Mouse (Mus musculus) heart, adult 18-20 months (tissue): Measurements from ENCODE around the gene Arfgef3. TPM values are rescaled to one million over a fixed set of nuclear protein-coding genes. Genes with fewer than 3 reads are reported as not detected.
A peak's percentile ranks its signal among the peaks of the same experiment; 100 is the strongest.
"Not testable (repeated sequence)": the region's sequence is repeated elsewhere in the genome, so short reads cannot be mapped to it uniquely, and the experiment has no call there.

ENCODE experiments used
- DNase-seq, 2 experiments: peaks; one replicate each; pipeline ENCODE4 v3.0.0; 2021 to 2022; ENCODE audit warnings: mixed read lengths in 1 of 2
- total RNA-seq, 2 experiments: library from RNA; stranded (reverse); gene quantifications; 2 replicates each; pipeline ENCODE4 v1.2.3; 2021

Gene Arfgef3
- total RNA-seq, 2 experiments from 2014 or later, result 0.15 to 0.36 TPM

DNA sequence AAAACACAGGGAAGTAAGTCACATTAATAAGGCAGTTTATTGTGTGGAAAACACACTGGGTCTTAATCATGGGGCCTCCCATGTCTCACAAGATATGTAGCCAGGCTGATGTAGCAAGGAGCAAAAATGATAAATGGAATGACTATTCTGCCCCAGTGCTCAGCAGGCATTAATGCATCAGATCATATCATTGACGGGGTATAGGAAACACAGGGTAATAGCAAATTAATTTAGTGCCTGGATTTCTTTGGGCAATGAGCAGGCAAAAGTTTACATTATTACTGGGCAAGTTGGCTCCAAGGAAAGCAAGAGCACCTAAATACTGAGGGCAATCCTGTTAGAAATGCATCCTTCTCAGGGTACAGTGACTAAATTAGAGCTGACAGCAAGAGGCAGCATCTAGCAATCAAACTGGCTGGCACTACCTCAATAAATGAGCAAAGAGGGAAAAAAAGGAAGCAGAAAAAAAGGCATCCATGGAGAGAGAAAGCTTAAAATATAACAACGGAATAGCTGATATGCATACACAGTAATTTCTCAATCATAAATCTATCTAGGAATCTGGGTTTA, 62.3 kb downstream of the Arfgef3 start:
- no peak for DNase-seq

DNA sequence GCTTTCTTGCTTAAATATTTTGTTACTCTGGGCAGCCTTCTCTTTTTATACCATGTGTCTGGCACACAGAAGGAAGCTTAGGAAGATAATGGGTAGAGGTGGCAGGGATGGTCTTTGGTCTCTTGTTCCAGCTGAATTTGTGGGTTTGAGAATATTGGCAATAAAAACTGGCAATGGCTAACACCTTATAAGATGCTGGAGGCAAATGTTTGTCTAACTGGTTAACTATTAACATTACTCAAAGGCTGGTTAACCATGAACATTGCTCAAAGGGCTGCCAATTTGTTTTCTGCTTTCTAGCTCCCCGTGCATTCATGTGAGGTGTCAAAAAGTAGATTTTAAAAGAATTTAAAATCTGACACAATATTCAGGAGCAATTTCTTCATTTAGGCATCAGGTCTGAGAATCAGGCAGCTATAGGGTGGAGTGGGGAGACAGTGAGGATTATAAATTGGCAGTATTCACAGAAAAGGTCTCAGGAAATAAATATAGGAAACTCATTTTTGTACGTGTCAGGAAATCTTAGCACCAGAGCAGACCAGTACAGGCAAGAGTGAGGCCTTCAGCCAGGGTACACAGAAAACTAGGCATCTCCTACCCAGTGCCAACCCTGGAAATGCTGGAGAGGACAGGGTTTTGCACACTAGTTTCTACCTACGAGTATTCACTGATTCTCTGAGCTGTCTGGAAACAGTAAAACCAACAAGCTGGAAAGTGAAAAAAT, 62.9 kb downstream of the Arfgef3 start:
- no peak for DNase-seq

- no peak for DNase-seq
Observed at GRCm38 (mm10) chr10:18678836-18679235, 64.9 kb downstream of the Arfgef3 start.

GRCm38 (mm10) chr10:18664794-18665193, 79.0 kb downstream of the Arfgef3 start:
- DNase-seq, result no peak

GRCm38 (mm10) chr10:18664016-18664415, 79.7 kb downstream of the Arfgef3 start:
- DNase-seq, result no peak

DNA sequence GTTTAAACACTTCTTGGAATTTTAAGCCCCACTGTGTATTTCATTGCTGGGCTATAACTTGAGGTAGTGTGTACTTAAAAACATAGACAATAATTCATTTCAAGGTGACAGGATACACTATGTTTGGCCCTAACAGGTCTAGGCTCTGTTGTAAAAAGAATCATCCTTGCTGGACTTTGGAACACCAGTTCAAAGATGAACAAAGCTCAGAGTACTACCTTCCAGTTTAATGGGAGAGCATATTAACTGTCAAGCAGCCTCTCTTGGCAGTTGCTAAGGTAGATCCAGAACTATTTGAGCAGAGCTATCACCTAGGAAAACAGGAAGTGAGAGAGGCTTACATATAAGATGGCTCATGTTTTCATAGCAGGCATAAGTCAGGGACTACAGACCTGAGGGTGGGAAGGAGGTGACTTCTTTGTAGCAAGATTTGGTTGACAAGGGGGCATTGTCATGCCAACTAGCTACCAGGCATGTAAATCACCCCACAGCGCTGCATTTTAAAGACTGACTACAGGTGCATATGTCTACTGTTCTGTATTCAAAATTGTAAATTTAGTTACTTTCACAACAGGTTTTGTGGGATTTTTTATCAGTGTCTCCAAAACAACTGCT, 82.0 kb downstream of the Arfgef3 start:
- no peak for DNase-seq

DNA sequence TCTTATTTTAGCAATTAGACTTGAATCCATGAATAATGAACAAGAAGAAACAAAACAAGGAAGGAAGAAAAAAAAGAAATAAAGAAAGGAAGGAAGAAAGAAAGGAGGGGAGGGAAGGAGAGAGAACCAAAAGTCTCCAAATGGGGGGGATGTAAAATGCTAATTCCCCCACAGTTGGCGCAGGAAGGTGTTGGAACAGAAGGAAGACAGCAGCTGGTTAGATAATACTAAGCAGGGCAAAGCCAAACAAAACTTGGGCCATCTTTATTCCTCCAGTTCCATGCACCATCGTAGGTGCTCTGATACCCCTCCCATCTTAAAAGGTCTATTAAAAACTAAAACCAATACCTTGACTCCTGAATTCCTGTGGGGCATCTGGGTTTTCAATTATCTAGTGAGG, 82.8 kb downstream of the Arfgef3 start:
- no peak for DNase-seq

DNA sequence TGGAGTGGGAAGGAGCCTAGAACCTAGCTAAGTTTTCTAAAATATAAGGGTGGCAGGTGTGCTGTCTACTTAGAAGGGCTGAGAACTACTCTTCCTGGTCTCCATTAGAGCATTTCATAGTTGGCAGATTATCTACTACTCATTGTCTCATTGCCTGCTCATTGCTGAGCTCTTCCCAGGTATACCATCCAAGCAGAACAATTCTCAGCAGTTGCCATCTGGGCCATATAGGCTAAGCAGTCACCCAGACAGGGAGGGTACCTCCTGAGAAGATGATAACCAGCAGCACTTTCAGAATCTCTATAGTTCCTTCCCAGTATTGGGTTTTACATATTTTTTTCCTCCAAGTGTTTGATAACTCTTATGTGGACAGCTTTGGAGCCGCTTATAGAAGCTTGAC, 86.2 kb downstream of the Arfgef3 start:
- DNase-seq, result no peak

- no peak for DNase-seq
Observed at GRCm38 (mm10) chr10:18647069-18647468, 96.7 kb downstream of the Arfgef3 start.

GRCm38 (mm10) chr10:18646035-18646434, 97.7 kb downstream of the Arfgef3 start:
- no peak for DNase-seq

- DNase-seq, result no peak
Observed at GRCm38 (mm10) chr10:18644346-18644745, 99.4 kb downstream of the Arfgef3 start.

GRCm38 (mm10) chr10:18643506-18643905, 100.2 kb downstream of the Arfgef3 start:
- no peak for DNase-seq

DNA sequence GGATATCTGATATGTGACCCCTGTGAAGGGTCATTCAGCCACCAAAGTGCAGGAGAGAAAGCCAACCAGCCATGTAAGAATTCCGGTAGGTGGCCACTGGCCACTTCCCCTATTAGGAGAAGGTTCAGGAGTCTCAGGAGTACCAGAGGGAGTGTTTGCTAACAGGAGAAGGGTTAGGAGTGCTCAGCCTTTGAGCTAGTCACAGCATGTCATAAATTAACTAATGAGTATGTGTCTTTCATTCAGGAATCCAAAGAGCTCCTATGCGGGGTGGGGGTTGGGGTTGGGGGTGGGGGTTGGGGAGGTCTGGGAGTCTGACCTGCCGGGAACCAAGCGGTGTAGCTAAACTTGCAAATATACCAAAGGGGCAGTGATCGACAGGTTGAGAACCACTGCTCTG, 100.9 kb downstream of the Arfgef3 start:
- no peak for DNase-seq

DNA sequence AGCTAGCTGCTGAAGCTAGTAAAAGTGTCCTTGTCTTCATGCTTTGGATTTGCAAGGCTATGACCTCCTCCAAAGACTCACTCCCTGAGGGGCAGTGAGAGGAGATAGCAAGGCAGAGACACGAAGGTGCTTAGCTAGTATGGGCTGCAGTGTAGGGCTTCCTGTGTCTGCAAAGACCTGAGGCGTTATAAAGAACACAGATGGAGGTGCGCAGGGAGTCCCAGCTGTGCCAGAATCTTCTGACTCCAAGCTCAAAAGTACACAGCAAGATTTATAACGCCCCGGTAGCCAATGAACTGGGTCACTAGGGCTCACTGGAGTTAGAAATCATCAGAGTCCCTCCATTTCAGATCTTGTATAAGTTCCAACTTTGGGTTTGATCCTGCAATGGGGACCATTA, 103.2 kb downstream of the Arfgef3 start:
- no peak for DNase-seq

DNA sequence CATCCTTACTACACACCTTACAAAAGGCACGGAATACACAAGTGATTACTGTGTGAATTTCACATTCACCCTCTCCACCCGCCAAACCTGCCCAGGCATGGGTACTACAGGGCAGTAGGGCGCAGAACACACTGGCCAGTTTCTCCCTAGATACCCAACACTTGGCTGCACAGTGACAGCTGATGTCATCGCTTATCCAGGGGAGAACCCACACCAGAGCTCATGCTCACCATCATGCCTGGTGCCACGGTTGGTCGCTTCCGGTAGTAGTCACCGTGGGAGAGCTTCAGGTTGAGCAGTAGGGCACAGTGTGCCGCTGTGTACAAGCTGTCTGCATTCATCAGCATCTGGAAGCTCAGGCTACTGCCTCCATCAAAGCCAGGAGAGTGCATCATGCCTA, 108.3 kb downstream of the Arfgef3 start:
- no peak for DNase-seq

- DNase-seq, result no peak
Observed at GRCm38 (mm10) chr10:18634405-18634985, 109.3 kb downstream of the Arfgef3 start.

- no peak for DNase-seq
Observed at GRCm38 (mm10) chr10:18630498-18630897, 113.3 kb downstream of the Arfgef3 start.

- DNase-seq, result no peak
Observed at GRCm38 (mm10) chr10:18627530-18627929, 116.2 kb downstream of the Arfgef3 start.

GRCm38 (mm10) chr10:18612796-18613195, 131.0 kb downstream of the Arfgef3 start:
- DNase-seq, result no peak

DNA sequence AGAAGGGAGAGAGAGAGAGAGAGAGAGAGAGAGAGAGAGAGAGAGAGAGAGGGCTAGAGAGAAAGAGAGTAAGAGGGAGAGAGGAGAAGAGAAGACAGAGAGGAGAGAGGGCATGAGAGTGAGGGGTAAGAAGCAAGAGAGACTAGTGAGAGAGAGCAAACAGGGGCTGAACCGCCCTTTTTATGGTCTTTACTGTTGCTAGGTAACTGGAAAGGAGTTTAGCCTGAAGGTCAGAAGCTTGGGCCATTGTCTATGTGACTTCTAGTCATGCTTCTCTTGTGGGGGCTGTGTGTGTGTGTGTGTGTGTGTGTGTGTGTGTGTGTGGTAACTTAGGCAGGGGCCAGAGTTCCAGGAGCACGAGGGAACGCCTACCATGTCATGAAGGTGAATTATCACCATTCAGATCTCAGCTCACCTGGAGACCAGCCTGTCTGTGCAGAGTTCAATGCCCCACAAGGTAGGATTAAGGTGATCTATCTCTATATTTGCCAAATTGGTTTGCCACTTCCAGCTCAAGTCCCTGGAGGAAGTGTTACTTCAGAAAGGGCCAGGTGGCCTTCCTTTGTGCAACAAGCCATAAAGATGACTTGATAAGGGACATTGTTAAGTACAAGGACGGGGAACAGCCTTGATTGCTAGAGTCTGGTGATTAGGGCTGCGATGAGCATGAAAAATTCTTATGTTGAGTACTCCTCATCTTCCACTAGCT, 138.8 kb downstream of the Arfgef3 start:
- DNase-seq, result not testable (repeated sequence)

DNA sequence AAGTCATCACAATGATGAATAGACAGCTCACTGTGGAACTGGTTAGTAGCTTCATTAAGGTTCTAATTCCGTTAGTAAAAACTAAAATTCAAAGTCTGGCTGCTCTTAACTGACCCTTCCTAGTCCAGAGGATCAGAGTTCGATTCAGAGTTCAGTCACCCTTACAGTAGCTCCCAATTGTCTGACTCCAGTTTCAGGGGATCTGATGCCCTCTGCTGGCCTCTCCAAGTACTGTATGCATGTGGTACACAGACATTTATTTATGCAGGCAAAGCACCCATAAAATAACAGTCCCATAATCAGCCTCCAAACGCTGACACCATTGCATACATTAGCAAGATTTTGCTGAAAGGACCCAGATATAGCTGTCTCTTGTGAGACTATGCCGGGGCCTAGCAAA, 141.7 kb downstream of the Arfgef3 start:
- peak; percentile 45 to 87 for DNase-seq

- DNase-seq, result no peak
Observed at GRCm38 (mm10) chr10:18597601-18598000, 146.1 kb downstream of the Arfgef3 start.

- DNase-seq, result no peak
Observed at GRCm38 (mm10) chr10:18589455-18589854, 154.3 kb downstream of the Arfgef3 start.
